ENCODE assay signal across 15 mouse cellular contexts in the genomic region with DNA sequence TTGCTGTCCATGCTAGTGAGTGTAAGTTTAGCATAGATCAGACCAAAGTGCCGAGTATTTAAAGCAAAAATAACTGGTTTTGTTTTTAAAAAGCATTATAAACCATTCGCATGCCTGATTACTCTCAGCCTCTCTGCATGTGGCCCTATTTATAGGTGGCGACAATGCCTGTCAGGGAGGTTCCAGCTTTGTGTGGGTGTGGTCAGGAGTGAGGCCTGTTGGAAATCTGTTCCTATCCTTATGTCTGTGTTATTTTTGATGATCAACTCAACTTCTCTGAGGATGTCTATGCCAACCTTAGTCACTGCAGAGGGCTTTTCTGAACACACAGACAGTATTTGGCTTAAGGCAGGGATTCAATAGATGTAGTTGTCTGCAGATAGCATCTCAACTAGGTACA.
"Had no signal": no experiment of that assay in that cellular context is flagged by ENCODE, and none has a peak within 500 bp of the region (broad histone marks: within the 10 kb centered on the region; RNA-seq: fewer than 3 reads in every experiment).

No protein-coding gene starts in this region.

- H3K27ac ChIP-seq: liver, embryonic 14.5 days; midbrain, embryonic 10.5 days; midbrain, embryonic 12.5 days; neural tube, embryonic 13.5 days; neural tube, embryonic 15.5 days had no signal

- DNase-seq: lung, adult 18-20 months; lung, embryonic 14.5 days; lung, postnatal 10 days; lung, postnatal 4 days; right cerebral cortex, postnatal 4 days; spleen, adult 18-20 months; thymus, adult 2 months; thymus, postnatal 25 days; thymus, postnatal 4 days had no signal

- H3K4me1 ChIP-seq: midbrain, embryonic 12.5 days; neural tube, embryonic 13.5 days had no signal

- H3K27me3 ChIP-seq: neural tube, embryonic 13.5 days; neural tube, embryonic 15.5 days had no signal

- H3K4me3 ChIP-seq: midbrain, embryonic 10.5 days; midbrain, embryonic 12.5 days; myocyte; neural tube, embryonic 13.5 days; neural tube, embryonic 15.5 days had no signal
